Mouse (Mus musculus): ENCODE results near the gene Cramp1l. TPM values are rescaled to one million over a fixed set of nuclear protein-coding genes. Genes with fewer than 3 reads are reported as not detected.
"Not testable (repeated sequence)": the region's sequence is repeated elsewhere in the genome, so short reads cannot be mapped to it uniquely, and the experiment has no call there.

Gene Cramp1l
- total RNA-seq, 2 experiments from 2014 or later, result 18.7 to 20.0 TPM

DNA sequence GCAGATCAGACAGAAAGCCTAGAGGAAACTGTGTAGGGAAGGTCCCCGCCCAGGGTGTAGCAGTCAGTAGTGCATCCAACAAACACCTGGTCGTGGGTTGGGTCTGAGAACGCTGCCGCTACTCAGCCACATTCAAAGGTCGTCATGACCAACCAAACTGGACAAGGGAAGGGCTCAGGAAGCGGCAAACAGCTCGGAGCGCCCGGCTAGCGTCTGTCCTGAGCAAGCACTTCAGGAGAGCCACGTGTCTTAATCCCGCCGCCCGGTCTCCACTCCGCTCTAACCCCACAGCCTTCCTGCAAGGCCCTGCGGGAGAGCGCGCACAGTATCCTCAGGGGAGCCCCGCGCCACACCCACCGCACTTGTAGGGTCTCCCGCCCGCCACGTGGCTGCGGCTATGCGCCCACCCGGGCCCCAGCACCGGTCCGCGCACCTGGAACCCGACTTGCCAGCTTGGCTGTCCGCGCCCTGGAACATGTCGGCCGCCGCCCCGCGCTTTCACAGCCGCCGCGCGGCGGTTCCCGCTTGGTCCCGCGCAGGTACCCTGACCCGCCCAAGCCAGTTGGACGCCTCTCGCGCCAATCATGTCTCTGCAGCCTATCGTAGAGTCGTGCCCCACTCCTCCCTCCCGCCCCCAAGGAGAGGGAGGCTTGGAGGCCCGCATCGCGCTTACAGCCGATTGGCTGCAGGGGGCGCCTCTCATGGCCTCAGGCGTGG, 55.3 kb downstream of the Cramp1l start, which contains the start of gene Jpt2:
Gene Jpt2 (minus strand): TSS at position 555 of the 717 bp plus-strand sequence.
- DNase-seq, result peak; percentile 99

DNA sequence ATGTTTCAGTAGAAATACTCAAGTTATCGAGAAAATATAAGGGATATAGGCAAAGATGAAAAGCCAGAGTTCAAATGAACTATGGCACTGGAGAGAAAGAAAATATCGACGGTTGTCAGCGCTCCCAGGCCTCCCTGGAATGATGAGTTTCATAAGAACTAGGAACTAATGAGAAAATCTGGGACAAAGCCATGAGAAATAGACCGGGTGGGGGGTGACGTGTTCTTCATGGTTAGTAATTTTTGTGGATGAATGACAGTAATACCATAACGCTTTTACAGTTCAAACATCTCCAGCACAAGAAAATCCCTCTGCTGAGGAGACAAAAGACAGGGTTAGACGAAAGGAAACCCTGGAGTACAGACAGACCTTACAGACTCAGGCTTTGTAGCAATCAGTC, 56.2 kb downstream of the Cramp1l start:
- DNase-seq, result no peak

GRCm38 (mm10) chr17:24953291-24953690, 62.3 kb downstream of the Cramp1l start:
- DNase-seq, result no peak

- no peak for DNase-seq
Measured at GRCm38 (mm10) chr17:24950671-24951070, 64.9 kb downstream of the Cramp1l start.

- DNase-seq, result no peak
Measured at GRCm38 (mm10) chr17:24948204-24948603, 67.4 kb downstream of the Cramp1l start.

DNA sequence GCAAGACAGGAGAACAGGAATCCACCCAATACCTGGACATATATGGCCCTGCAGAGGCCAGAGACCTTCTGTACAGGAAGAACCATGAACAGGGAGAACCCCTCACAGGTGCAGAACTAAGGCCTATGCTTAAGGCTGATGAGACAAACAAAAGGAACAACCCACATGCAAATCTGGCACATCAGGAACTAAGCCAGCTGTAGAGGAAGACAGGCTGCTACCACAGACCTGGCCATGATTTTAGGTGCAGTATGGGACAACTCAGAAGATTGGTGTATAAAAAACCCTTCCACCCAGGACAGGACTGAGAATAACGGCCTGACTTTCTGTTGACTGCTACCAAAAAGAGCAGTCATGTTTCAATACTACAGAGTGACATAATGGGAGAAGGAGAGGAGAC, 72.0 kb downstream of the Cramp1l start:
- not testable (repeated sequence) for DNase-seq

- no peak for DNase-seq
Measured at GRCm38 (mm10) chr17:24943036-24943435, 72.6 kb downstream of the Cramp1l start.

GRCm38 (mm10) chr17:24942453-24942852, 73.1 kb downstream of the Cramp1l start:
- peak; percentile 59 for DNase-seq

DNA sequence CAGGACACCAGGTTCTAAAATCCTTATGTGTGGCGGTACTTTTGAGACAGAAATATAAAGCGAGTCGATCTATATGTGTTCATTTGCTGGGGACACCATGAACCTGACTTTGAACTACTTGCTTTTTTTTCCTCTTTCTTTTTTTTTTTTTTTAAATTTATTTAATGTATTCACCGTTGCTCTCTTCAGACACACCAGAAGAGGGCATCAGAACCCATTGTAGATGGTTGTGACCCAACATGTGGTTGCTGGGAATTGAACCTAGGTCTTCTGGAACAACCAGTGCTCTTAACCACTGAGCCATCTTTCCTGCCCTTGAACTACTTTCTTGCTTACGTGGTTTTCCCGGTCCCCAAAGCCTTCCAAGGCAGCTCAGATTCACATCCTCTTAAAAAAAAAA, 78.3 kb downstream of the Cramp1l start:
- DNase-seq, result no peak

DNA sequence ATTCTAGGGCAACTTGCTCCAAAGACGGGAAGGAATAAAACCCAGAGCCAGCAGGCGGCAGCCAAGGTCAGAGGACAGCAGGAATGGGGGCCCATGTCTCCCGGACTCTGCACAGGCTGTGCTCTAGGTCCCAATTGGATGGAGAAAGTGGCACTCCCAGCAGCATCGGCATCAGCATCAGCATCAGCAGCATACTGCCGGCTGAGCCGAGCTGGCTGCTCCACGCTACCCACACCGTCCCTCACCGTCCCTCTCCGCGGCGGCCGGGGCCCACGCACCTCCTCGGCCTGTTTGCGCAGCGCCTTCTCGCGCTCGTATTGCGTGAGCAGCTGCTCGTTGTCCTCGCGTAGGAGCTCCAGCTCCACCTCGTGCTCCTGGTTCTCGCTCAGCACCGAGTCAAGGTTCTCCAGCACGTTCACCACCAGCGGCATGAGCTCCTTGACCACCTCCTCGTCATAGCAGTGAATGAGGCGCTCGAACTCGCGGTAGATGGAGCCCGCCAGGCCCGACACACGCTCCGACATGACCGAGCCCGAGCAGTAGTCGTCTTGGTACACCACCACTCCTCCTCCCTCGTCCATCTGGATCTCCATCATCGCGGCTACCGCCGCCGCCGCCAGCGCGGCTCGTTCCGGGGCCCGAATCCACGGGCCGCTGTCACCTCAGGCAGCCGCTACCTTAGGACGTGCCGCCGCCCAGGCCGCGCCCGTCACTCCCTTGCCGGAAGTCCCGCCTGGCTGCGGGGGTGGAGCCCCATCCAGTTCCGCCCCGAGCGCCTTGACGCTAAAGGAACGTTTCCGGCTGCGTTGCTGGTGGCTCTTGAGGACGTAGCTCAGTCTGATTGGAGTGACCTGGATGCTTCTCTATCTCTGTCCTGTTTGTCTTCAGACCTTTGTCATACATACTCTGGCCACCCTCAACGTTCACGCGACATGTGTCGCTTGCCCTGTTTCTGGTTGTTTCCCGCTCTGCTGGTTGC, 79.0 kb downstream of the Cramp1l start, which contains the start of gene Mapk8ip3:
Gene Mapk8ip3 (minus strand): TSS at position 719 of the 979 bp plus-strand sequence.
- DNase-seq, result peak; percentile 98

DNA sequence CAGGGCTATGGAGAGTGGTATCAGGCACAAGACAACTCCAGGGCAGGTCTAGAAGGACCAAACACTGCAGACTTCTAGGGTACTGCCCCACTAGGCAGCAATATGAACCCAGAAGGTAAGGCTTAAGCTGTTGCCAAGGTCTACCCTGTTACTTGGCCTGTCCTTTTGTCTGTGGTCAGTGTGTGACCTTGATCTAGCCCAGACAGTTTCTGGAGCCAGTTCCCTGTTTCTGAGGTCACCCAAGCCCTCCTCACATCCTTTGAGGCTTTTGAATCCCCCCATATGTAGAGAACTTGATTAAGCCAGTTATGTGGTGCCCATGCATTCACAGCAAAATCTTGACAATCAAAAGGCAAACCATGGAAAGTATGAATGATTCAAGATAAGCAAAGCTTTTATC, 79.9 kb downstream of the Cramp1l start:
- peak; percentile 12 for DNase-seq

GRCm38 (mm10) chr17:24934926-24935325, 80.7 kb downstream of the Cramp1l start:
- DNase-seq, result no peak

GRCm38 (mm10) chr17:24933163-24933562, 82.4 kb downstream of the Cramp1l start:
- no peak for DNase-seq

DNA sequence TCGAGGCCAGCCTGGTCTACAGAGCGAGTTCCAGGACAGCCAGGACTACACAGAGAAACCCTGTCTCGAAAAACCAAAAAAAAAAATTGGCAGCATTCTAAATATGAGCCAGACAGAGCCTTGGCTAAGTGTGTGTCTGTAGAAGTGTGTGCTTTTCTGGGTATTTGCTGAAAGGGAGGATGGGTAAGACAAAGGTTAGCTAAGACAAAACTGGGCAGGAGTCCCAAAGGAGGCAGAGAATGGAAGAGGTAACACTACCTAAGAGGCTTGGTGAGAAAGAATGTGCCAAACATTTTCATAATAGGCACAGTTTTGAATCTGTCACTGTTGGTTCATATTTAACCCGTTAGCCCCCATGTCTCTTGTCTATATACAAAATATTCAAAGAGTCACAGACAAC, 83.2 kb downstream of the Cramp1l start:
- no peak for DNase-seq

DNA sequence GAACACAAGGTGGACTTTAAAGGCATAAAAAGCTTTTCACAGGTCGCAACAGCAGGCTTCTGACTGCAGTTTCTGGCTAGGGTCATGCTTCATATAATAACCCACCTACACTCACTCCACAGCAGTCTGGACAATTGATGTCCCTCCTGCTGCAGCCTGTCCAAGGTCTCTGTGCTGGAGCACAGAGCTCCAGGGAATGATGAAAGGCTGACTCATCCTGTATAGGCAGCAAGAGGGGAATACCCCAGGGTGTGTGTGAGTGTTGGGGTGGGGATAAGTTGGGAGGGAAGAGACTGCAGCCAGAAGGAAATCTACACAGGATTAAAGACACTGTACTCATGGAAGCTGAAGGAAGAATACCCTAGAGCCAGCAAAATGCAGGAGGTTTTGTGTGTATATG, 86.1 kb downstream of the Cramp1l start:
- peak; percentile 55 for DNase-seq

GRCm38 (mm10) chr17:24923246-24923645, 92.3 kb downstream of the Cramp1l start:
- DNase-seq, result no peak

DNA sequence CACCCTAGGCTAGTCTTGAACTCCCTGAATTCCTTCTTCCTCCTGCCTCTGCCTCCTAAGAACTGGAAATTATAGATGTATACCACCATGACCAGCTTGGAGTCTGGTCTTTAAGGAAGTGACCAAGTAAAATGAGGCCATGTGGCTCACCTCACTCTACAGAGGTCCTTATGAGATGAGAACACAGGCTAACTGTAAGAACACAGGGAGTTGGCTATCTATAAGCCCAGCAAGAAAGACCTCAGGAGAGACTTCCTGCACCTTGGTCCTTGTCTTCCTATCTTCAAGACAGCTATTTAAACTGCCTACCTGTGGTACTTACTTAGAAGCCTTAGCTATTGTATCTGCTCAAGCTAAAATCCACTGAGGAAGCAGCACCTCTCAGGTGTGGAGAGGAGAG, 101.6 kb downstream of the Cramp1l start:
- DNase-seq, result no peak

Other genes with a start within 250 kb of the Cramp1l start
- under 1 TPM; 0.48 to 0.75 TPM for gene Meiob, start 211.5 kb downstream of the Cramp1l start, total RNA-seq (2021)
- 100 to 1,000 TPM; 132 to 147 TPM for gene Hagh, start 175.6 kb downstream of the Cramp1l start, total RNA-seq (2021)
- gene Fahd1, start 165.4 kb downstream of the Cramp1l start, total RNA-seq (2021), result 10 to 100 TPM; 43.4 to 52.2 TPM
- gene Igfals, start 149.8 kb downstream of the Cramp1l start, total RNA-seq (2021), result 10 to 100 TPM in 1 of 2 experiments, 1 to 10 TPM in 1; 9.1 to 17.1 TPM
- 10 to 100 TPM; 42.2 to 43.7 TPM for gene Nubp2, start 129.4 kb downstream of the Cramp1l start, total RNA-seq (2021)
- gene Spsb3, start 129.1 kb downstream of the Cramp1l start, total RNA-seq (2021), result 10 to 100 TPM; 31.5 to 35.6 TPM
- 10 to 100 TPM; 30.2 to 45.4 TPM for gene Eme2, start 120.7 kb downstream of the Cramp1l start, total RNA-seq (2021)
- gene Mrps34, start 120.7 kb downstream of the Cramp1l start, total RNA-seq (2021), result 100 to 1,000 TPM; 123 to 140 TPM
- gene Nme3, start 119.3 kb downstream of the Cramp1l start, total RNA-seq (2021), result 10 to 100 TPM; 43.6 to 51.3 TPM
- gene Mapk8ip3, start 78.8 kb downstream of the Cramp1l start, total RNA-seq (2021), result 100 to 1,000 TPM in 1 of 2 experiments, 10 to 100 TPM in 1; 63.8 to 110 TPM
- gene Jpt2, start 55.1 kb downstream of the Cramp1l start, total RNA-seq (2021), result 10 to 100 TPM; 38.4 to 44.4 TPM
- 10 to 100 TPM; 25.0 to 28.2 TPM for gene Ift140, start 297 bp upstream of the Cramp1l start, total RNA-seq (2021)
- gene Tmem204, start 67.8 kb upstream of the Cramp1l start, total RNA-seq (2021), result 10 to 100 TPM; 23.1 to 31.8 TPM
- 10 to 100 TPM; 17.6 to 30.4 TPM for gene Telo2, start 100.2 kb upstream of the Cramp1l start, total RNA-seq (2021)
- under 1 TPM; 0.18 to 0.69 TPM for gene Ptx4, start 105.0 kb upstream of the Cramp1l start, total RNA-seq (2021)
- gene Clcn7, start 117.6 kb upstream of the Cramp1l start, total RNA-seq (2021), result 10 to 100 TPM; 29.8 to 33.3 TPM
- not detected for gene Ccdc154, start 146.7 kb upstream of the Cramp1l start, total RNA-seq (2021)
- not detected for gene Gm38655, start 159.7 kb upstream of the Cramp1l start, total RNA-seq (2021)
- gene BC003965, start 168.8 kb upstream of the Cramp1l start, total RNA-seq (2021), result 10 to 100 TPM; 19.8 to 24.3 TPM
- 10 to 100 TPM; 12.3 to 19.8 TPM for gene Unkl, start 172.6 kb upstream of the Cramp1l start, total RNA-seq (2021)
- gene Gnptg, start 224.3 kb upstream of the Cramp1l start, total RNA-seq (2021), result 10 to 100 TPM; 30.6 to 30.7 TPM
- gene Tsr3, start 224.4 kb upstream of the Cramp1l start, total RNA-seq (2021), result 10 to 100 TPM; 22.1 to 22.6 TPM
- 10 to 100 TPM in 1 of 2 experiments, 1 to 10 TPM in 1; 6.4 to 11.8 TPM for gene Baiap3, start 240.6 kb upstream of the Cramp1l start, total RNA-seq (2021)

All from adrenal gland, postnatal 10 days (tissue).